Mouse (Mus musculus): ENCODE measurements around the gene Vamp2.

Vamp2 gene

DNA sequence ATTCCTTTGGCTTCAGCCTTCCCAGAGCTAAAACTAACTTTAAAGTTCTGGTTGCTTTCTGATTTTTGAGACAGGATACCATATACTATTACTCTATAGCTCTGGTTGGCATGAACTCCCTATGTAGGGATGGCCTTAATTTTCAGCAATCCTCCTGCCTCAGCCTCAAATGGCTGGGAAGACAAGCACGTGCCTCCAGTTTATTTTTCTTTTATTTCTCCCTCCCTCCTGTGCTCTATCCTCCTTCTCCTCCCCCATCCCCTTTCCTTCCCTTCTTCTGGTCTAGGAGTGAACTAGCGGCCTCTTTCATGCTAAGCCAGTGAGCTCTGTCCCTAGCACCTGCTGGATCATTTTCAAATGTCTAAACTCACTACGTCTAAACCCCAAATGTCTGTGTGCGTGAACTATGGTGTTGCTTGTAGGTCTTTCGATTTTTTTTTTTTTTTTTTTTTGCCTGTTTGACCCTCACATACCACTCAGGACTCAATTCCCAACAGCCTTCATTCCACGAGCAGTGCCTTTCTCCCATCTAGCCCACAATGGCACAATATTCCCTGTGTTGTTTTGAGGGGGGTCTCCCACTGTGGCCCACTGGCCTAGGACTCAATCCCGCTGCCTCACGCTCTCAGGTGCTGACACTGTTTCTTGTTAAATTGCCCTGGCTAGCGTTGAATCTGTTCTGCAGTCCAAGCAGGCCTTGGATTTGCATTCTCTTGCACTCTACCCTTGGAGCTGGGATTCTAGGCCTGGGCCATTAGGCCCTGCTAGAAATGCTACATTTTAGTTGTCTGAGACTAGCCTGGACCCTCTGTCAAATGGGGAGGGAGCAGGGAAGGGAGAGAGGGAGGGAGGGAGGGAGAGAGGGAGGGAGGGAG lies 23.8 kb upstream of the Vamp2 start:
- in situ Hi-C loops (cut with MboI): loop anchor here (5.0 kb wide), 1 partner anchor 58 kb away; the partner anchor contains the start of genes 9130213A22Rik and Hes7

DNA sequence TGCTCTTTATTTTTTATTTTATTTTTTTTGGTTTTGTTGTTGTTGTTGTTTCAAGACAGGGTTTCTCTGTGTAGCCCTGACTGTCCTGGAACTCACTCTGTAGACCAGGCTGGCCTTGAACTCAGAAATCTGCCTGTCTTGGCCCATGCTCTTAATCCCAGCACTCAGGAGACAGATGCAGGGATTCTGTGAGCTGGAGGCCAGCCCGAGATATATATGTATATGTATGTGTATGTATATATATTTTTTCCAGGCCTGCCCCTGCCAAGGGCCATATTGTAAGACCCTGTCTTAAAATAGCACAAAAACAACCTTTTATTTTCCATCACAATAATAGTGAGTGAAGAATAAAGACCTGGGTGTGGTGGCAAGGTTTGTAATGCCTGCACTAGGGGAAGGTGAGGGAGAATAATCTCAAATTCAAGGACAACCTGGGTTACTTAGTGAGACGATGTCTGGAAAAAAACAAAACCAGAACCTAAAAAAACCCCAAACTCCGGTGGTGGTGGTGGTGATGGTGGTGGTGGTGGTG lies 22.8 kb upstream of the Vamp2 start:
- in situ Hi-C loops (cut with MboI): no loop called here

DNA sequence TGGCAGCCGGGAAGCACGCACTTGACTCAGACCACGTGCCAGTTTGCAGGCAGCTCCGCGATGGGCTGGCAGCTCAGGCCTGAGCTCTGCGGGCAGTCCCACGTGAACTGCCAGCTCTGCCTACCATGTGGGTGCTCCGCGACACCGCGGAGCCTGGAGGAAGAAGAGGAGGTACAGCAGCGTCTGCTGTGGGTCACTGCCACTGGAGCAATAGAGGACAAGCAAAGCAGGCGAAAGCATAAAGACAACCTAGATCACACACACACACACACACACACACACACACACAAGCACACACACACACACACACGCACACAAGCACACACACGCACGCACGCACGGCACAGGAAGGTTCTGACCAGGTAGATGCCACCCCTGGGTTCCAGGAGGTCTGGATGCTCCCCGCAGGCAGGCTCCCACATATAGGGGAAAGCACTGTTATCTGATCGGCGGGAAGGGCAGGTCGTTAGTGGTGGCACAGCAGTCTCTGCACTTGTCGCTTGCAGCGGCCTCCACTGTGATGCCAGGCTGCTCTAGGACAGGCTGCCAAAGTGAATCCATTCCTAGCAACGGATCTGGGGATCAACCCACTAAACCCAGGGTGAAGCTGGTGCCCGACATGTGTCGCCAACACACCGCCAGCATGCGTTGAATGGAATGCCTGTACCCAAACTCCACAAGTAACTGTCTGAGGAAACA lies 22.0 kb upstream of the Vamp2 start:
- in situ Hi-C loops (cut with MboI): no loop called here

DNA sequence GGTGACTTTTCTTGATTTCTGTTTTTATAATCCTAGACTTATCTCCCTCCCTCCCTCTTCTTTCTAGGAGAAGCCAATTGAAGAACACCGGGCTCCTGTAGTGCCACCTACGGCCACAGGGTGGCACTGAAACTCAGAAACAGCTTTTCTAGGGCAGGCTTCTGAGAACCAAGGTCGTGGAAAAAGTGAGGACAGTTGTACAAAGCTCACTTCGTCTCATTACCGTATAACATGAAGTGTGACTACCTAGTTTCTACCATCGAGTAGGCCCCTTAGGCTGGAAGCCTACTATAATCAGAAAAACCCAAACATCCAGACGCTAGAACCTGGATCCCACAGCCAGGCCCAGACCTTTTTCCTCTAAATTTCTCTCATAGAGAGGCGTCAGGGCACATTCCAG lies 21.3 kb upstream of the Vamp2 start:
- in situ Hi-C loops (cut with MboI): no loop called here

DNA sequence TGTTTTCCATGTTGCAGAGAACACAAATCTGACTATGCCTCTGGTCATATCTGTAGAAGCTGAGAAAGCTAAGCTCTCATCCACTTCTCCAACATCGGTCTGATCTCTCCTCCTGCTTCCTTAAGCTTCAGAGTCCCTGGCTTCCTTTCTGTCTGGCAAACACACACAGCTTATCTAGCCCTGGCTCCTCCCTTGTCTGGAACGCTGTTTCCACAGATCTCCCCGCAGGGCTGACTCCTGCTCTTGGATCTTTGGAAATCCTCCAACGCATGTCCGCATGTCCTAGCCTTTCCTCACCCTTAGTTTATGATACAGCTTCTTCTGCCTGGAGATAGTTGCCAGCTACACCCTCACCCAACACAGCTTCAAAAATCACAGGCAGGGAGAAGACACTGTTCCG lies 20.7 kb upstream of the Vamp2 start:
- in situ Hi-C loops (cut with MboI): no loop called here

DNA sequence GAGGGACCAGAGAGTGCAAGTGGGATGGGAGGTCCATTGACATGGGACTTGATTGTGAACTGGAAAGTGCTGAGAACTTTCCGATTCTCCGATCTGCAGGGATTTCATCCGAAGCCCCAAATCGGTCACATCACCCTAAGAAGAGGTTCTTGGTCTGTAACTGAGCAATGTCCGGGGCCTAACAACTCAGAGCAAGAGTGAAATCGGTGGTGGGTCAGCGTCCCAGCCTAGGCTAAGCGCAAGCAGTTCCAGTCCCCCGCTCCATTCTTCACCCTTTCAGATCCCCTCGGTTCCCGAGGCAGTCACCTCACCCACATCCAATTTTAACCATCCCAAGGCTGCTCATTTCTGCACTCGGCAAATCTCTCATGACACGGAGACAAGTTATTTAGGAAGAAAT lies 18.2 kb upstream of the Vamp2 start:
- in situ Hi-C loops (cut with MboI): no loop called here

DNA sequence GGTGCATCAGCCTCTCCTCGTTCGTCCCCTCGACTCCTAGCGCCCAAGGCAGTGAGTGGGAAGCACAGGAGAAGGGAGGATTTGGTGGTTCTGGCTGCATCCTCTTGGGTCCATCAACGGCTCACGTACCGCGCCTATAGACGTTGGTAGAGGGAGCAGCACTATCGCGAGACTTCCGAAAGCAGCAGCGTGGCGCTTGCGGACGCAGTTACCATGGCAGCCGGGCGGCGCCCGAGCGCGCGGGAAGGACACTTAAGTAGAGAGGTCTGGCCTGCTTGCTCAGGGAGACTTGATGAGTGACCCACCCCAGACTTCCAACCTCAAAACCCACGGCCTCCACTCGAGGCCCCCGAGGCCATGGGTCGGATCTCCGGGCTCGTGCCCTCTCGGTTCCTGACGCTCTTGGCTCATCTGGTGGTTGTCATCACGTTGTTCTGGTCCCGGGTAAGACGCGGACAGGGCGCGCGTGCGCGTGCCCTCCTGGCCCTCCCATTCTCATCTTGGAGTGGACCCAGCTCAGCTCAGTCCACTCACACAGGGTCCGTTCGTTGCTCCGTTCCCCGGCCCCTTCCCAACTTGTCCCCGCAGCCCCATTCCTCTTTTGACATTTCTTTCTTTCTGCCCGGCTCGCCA lies 17.6 kb upstream of the Vamp2 start, which contains the start of gene Tmem107:
Tmem107 (plus strand) TSS at position 217 of the 633 bp plus-strand sequence.
- in situ Hi-C loops (cut with MboI): no loop called here

DNA sequence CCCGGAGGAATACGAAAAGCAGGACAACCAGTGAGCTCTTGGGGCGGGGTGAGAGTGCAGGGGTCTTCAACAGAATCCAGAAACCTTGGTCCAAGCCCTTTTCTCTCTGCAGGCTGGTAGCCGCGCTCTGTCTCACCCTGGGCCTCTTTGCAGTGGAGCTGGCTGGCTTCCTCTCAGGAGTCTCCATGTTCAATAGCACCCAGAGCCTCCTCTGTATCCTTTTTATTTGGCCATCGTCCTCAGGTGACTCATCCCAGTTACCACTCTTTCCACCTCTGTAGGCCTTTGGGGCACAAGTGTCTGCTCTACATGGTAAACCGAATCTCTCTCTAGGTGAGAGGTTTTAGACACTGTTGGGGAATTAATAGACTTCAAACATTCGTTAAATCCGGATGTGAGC lies 17.0 kb upstream of the Vamp2 start:
- in situ Hi-C loops (cut with MboI): no loop called here

DNA sequence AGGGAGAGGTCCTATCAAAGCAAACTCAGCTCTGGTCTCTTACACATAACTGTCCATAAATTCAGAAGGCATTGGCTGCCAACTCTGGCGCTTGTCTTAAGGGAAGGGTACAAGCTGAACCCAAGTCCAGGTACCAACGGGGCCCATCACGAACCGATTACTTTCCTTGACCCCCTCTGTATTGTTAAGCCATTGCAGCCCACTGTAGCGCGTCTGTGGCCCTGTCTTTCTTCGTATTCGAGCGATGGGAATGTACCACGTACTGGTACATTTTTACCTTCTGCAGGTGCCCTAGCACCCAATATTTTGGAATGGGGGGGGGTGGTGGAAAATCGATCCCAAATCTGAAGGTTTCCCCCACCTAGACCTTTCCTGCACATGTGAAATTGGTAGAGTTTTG lies 16.1 kb upstream of the Vamp2 start:
- in situ Hi-C loops (cut with MboI): no loop called here

DNA sequence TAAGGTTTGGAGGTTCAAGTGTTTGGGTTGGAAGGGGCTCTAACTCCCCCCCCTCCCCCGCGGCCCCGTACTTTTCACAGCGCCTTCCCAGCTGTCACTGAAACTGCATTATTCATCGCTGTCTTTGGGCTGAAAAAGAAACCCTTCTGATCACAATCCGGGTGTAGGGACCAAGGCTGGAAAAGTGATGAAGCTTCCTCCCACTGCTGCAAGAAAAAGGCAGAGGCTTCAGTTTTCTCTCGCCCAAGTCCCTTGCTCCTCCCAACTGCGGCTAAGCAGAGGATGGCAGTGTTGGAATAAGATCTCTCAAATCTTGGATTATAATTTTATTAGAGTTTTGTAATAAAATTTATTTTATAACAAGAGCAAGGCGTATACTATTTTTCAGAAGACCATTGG lies 15.6 kb upstream of the Vamp2 start:
- in situ Hi-C loops (cut with MboI): no loop called here

DNA sequence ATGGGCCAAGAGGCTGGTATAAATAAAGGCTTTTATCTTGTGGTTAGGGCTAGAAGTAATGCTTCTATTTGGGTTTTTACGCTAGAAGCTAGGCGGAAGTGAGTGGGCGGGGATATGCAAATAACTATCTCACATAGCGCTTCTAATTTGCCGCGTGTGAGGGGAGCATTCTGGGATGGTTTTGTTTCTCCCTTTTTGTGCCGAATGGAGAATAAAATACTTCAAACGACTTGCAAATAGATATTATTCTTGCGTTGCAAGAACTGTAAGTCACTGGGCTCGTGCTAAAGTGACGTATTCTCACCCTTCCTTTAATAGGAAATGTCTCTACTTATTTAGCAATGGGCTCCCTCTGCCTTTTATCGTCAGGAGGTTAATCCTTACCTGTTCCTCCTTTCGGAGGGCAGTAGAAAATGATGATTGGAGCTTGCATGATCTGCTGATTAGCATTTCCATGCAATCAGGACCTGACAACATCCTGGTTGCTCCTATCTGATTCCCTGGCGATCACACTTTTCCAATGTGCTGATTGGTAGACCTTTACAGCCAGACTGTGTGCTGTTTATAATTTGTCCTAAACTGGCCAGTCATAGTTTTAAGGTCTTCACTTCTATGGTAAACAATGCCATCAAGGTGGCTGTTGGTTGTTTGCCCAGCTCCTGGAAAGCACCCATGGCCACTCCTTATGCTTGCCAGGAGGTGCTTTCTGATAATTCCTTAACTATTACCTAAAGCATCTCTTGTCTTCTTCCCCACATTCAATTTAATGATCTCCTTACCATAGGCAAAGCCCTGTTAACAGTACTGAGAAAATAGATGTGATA lies 15.0 kb upstream of the Vamp2 start:
- in situ Hi-C loops (cut with MboI): no loop called here

DNA sequence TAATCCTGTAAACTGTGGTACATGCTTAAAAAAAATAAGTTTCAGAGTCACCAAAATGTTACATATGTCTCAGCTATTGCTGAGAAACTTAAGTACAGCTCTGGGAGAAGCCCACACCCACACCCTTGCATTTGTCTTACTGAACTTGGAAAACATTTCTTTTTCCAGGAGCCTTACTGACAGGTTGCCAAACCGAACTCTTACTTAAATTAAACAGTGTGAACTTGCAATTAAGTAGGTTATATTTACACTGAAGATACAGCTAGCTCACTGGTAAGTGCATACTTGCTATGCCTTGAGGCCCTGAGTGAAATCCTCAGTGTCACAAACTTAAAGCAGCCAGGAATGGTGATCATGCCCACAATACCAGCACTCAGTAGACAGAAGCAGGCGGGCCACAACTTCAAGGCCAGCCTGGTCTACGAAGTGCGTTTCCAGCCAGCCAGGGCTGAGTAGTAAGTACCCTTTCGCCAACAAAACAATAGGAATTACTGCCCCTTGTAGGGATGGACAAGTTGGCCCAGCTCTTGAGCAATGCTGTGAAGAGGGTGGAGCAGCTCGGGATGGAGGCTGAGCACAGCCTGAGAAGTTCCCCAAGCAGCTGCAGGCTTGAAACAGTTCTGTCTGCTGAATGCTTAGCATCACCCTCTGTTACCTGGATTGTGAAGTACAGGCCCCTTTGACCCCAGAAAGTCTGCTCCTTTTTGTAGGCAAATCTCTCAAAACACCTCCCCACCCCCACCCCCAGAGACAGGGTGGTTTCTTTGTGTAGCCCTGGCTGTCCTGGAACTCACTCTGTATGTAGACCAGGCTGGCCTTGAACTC lies 14.1 kb upstream of the Vamp2 start:
- in situ Hi-C loops (cut with MboI): no loop called here

DNA sequence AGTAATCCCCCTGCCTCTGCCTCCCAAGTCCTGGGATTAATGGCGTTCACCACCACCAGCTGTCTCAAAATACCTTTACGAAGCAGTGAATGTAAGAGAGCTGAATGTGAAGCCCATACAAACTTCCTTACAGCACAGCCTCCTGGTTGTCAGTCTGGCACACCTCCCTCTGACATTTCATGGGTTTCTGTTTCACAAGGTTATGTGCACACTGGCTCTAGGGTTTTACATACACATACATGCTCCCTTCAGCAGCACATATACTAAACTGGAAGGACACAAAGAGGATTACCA lies 13.6 kb upstream of the Vamp2 start:
- in situ Hi-C loops (cut with MboI): no loop called here

DNA sequence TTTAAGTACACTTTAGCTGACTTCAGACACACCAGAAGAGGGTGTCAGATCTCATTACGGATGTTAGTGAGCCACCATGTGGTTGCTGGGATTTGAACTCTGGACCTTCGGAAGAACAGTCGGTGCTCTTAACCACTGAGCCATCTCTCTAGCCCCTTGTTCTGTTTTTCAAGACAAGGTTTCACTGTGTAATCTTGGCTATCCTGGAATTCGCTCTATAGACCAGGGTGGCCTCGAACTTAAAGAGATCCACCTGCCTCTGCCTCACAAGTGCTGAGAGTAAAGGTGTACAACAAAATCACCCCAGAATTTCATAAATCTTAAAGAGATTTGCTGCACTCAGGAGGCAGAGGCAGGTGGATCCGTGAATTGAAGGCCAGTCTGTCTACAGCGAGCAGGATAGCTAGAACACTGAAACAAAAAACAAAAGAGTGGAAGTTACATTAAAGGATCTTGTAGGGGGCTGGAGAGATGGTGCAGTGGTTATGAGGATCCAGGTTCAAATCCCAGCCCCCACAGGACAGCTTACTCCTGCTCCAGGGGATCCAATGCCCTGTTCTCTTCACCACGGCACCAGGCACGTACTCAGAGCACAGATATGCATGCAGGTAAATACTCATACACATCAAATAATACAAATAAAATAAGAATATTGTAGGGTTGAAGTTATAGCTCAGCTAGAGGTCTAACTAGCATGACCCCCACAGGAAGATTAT lies 12.4 kb upstream of the Vamp2 start:
- in situ Hi-C loops (cut with MboI): no loop called here

DNA sequence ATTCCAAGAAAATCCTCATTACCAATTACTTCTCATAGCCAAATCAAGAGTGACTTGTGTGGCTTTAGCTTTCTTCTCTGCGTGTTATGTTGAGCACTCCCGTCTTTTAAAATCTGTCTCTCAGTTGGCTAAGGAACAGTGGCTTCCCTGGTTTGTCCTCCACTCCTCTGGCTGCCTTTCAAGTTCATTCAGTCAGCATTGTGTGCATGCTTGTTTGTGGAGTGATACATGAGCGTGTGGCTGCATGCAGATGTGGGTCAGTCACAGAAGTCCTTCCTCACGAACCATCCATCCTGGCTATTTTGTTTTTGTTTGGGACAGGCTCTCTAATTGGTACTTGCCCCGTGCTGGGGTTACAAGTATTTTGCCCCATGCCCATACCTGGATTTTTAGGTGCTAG lies 11.7 kb upstream of the Vamp2 start:
- in situ Hi-C loops (cut with MboI): no loop called here

DNA sequence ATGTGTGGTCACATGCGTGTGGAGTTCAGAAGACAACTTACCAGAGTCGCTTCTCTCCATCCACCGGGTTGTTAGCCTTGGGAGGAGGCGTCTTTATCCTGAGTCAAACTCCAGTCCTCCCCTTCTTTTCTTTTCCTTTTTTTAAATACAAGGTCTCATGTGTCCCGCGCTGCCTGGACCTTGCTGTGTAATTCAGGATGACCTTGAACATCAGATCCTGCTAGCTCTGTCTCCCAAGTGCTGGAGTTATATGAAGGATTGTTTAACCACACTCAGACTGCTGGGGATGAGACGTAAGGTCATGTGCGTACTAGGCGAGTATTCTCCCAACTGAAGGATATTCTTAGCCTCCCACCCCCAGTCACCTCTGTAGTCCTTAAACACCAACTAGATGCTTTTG lies 11.0 kb upstream of the Vamp2 start:
- in situ Hi-C loops (cut with MboI): no loop called here

DNA sequence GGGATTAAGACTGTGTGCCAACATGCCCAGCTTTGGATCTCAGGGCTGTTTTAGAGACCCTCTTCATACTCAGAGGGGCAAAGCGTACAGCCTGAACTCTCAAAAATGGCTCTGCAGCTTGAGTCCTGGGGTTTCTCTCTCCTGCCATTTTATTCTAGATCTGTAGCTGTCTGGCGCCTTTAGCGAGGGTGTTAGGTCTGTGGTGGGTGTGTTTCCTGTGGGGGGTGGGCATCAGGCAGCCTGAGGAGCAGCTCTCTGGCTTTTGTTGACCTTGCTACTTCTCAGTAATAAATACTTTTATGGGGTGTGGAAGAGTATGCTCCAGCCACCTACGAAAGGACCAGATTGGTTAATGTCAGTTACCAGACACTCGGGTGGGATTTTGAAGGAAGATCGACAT lies 10.2 kb upstream of the Vamp2 start:
- in situ Hi-C loops (cut with MboI): no loop called here

DNA sequence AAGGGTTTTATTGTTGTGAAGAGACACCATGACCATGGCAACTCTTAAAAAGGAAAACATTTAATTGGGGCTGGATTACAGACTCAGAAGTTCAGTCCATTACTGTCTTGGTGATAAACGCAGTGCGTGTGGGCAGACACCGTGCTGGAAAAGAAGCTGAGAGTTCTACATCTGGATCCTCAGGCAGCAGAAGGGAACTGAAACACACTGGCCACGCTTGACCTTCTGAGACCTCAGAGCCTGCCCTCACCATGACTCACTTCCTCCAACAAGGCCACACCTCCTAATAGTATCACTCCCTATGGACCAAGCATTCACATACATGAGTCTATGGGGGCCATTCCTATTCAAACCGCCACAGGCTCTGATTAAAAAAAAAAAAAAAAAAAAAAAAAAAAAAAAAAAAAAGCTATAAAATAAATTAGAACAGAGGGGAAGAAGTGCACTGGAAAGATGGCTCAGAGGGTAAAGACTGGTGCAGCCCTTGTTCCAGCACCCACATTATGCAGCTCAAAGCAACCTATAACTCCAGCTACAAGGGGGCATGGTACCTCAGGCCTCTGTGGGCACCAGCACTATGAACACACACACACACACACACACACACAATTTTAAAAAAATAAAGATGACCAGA lies 9.4 kb upstream of the Vamp2 start:
- in situ Hi-C loops (cut with MboI): no loop called here

DNA sequence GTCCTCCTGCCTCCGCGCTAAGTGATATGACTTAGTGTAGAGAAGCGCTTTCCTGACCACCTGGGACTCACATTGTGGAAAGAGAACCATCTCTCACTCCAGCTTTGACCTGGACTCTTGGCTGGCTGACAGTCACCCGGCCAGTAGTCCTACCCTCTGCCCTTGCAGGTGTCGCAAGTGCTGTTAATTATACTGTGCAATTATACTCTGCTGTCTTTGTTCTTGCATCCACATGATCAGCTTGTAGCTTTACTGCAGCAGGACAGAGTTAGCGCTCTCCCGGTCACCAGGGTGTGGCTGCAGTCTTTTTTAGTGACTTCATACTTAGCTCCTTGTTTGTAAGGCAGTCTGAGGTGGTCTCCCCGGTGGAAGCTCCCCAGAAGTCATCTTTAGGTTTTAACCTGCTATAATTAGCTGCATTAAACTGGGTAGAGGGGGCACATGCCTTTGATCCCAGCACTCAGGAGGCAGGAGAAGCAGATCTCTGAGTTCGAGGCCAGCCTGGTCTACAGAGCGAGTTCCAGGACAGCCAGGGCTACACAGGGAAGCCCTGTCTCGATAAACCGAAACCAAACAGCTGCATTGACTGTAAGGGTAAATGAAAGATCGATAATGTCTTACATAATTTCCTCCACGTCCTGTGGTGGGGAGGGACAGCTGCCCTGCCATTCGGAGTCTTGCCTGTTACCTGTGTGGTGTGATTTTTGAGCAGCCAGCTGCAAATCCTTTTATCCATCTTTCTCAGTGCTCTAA lies 8.0 kb upstream of the Vamp2 start:
- in situ Hi-C loops (cut with MboI): no loop called here

Measured in mature B cell (primary cell).